33 mouse cellular contexts compared by ENCODE assay signal in the genomic region with DNA sequence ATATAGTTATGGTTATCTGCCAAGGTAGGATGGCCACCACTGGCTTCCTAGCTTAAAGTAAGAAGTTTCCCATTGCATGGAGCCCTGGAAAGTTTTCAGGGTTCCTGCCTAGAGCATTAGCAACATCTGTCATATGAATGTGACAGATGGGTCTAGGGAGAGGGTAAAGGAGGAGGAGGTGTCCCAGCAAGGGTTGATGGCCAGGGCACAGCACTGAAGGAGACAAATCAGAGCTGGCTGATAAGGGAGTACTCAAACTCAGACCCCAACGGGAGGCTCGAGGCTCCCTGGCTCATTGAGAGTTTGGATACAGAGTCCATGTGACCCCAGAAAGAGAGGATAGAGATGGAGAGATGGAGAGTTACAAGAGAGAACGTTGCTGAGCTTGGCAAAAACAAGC. TPM values are rescaled to one million over a fixed set of nuclear protein-coding genes. Genes with fewer than 3 reads are reported as not detected.
"Had no signal": no experiment of that assay in that cellular context is flagged by ENCODE, and none has a peak within 500 bp of the region (broad histone marks: within the 10 kb centered on the region; RNA-seq: fewer than 3 reads in every experiment).

No protein-coding gene starts in this region.

- DNase-seq: left cerebral cortex, postnatal 4 days; liver; liver, embryonic 13.5 days; liver, postnatal 0 days; lung, adult 18-20 months; lung, adult 2 months; lung, embryonic 14.5 days; lung, postnatal 10 days; lung, postnatal 14 days; lung, postnatal 36 days; lung, postnatal 4 days; midbrain, embryonic 14.5 days had no signal

- H3K4me3 ChIP-seq: limb, embryonic 10.5 days; limb, embryonic 12.5 days; limb, embryonic 13.5 days; limb, embryonic 15.5 days; liver, embryonic 12.5 days; liver, embryonic 13.5 days; liver, embryonic 15.5 days; lung, embryonic 15.5 days; megakaryocyte, embryonic 14.5 days; midbrain, embryonic 10.5 days; midbrain, embryonic 12.5 days; midbrain, embryonic 13.5 days; midbrain, embryonic 15.5 days; myocyte; neural tube, embryonic 12.5 days; neural tube, embryonic 13.5 days had no signal

- H3K27ac ChIP-seq: limb, embryonic 10.5 days; limb, embryonic 12.5 days; limb, embryonic 13.5 days; limb, embryonic 15.5 days; liver, embryonic 12.5 days; liver, embryonic 13.5 days; liver, embryonic 14.5 days; liver, embryonic 15.5 days; lung, embryonic 15.5 days; macrophage; midbrain, embryonic 10.5 days; midbrain, embryonic 12.5 days; midbrain, embryonic 13.5 days; midbrain, embryonic 15.5 days; neural tube, embryonic 12.5 days; neural tube, embryonic 13.5 days had no signal

RNA-seq across cellular contexts. Expression of a gene that starts 26.1 kb away (rescaled TPM):
- total RNA-seq: liver, adult 2 months; megakaryocyte, adult 5-6 weeks; megakaryocyte-erythroid progenitor cell, adult 5-6 weeks; monocyte, adult 5-6 weeks had no signal
- polyA plus RNA-seq: macrophage had no signal

RNA-seq across cellular contexts. Expression of a gene that starts 27.5 kb away (rescaled TPM):
- total RNA-seq: monocyte, adult 5-6 weeks had no signal
- polyA plus RNA-seq: macrophage had no signal
